Mouse (Mus musculus) hindbrain, embryonic 14.5 days (tissue): ENCODE measurements around the gene Fads6. TPM values are rescaled to one million over a fixed set of nuclear protein-coding genes. Genes with fewer than 3 reads are reported as not detected.

ENCODE experiments used
- microRNA-seq: library from miRNA; unstranded; fragments of <30 nt; microRNA quantifications from one replicate; pipeline ENCODE4, GENCODE M21; 2016
- polyA plus RNA-seq: library from polyadenylated mRNA; unstranded; fragments of >200 nt; fragmentation: Nextera tagmentation; extraction: Ambion mirVana; gene quantifications from 2 replicates; pipeline ENCODE4 v1.2.1, GENCODE M21; 2014

Gene Fads6
- polyA plus RNA-seq, 1 experiment from 2014 or later = 1.4 TPM

Small RNAs within 50 kb of the gene (microRNA-seq; reads per million reads assigned to microRNA genes)
- gene Gm25837 = not detected

Other genes with a start within 250 kb of the Fads6 start
- gene Cd300ld3, start 249.3 kb downstream of the Fads6 start, polyA plus RNA-seq = not detected in 2 replicates
- 0.16 TPM in 1 of 2 replicates, not detected in the other for gene Cd300e, start 235.5 kb downstream of the Fads6 start, polyA plus RNA-seq
- gene Rab37, start 206.2 kb downstream of the Fads6 start, polyA plus RNA-seq = 0.59 and 0.66 TPM in 2 replicates
- not detected in 2 replicates for gene Cd300lf, start 163.7 kb downstream of the Fads6 start, polyA plus RNA-seq
- gene Slc9a3r1, start 134.3 kb downstream of the Fads6 start, polyA plus RNA-seq = 60.5 and 65.9 TPM in 2 replicates
- gene Tmem104, start 110.2 kb downstream of the Fads6 start, polyA plus RNA-seq = 10.7 and 11.7 TPM in 2 replicates
- 18.2 and 20.0 TPM in 2 replicates for gene Nat9, start 109.8 kb downstream of the Fads6 start, polyA plus RNA-seq
- gene Grin2c, start 30.4 kb downstream of the Fads6 start, polyA plus RNA-seq = 0.33 and 0.35 TPM in 2 replicates
- 15.2 TPM in 2 replicates for gene Fdxr, start 20.6 kb downstream of the Fads6 start, polyA plus RNA-seq
- 0.08 and 0.14 TPM in 2 replicates for gene Otop2, start 9.5 kb upstream of the Fads6 start, polyA plus RNA-seq
- gene Ush1g, start 24.4 kb upstream of the Fads6 start, polyA plus RNA-seq = 0.15 TPM in 1 of 2 replicates, not detected in the other
- 1.8 and 1.9 TPM in 2 replicates for gene Otop3, start 37.1 kb upstream of the Fads6 start, polyA plus RNA-seq
- 44.5 and 50.2 TPM in 2 replicates for gene Hid1, start 70.1 kb upstream of the Fads6 start, polyA plus RNA-seq
- 25.7 and 28.5 TPM in 2 replicates for gene Cdr2l, start 84.3 kb upstream of the Fads6 start, polyA plus RNA-seq
- gene Mrpl58, start 106.1 kb upstream of the Fads6 start, polyA plus RNA-seq = 196 and 222 TPM in 2 replicates
- gene Atp5h, start 122.3 kb upstream of the Fads6 start, polyA plus RNA-seq = 897 and 1,000 TPM in 2 replicates
- gene Kctd2, start 122.5 kb upstream of the Fads6 start, polyA plus RNA-seq = 31.3 and 32.3 TPM in 2 replicates
- not detected in 2 replicates for gene Trim80, start 142.9 kb upstream of the Fads6 start, polyA plus RNA-seq
- gene Slc16a5, start 164.8 kb upstream of the Fads6 start, polyA plus RNA-seq = 0.18 TPM in 1 of 2 replicates, not detected in the other
- gene Armc7, start 178.0 kb upstream of the Fads6 start, polyA plus RNA-seq = 14.2 and 14.8 TPM in 2 replicates
- gene Nt5c, start 194.2 kb upstream of the Fads6 start, polyA plus RNA-seq = 85.3 and 98.0 TPM in 2 replicates
- gene Jpt1, start 216.7 kb upstream of the Fads6 start, polyA plus RNA-seq = 1,350 and 1,384 TPM in 2 replicates
- 968 and 989 TPM in 2 replicates for gene Sumo2, start 238.6 kb upstream of the Fads6 start, polyA plus RNA-seq